Mouse (Mus musculus) liver, postnatal 0 days (tissue): Measurements from ENCODE around the gene Plxnc1. TPM values are rescaled to one million over a fixed set of nuclear protein-coding genes. Genes with fewer than 3 reads are reported as not detected.
A peak's percentile ranks its signal among the peaks of the same experiment; 100 is the strongest.

Source experiments
- ATAC-seq: fragments of 200-750 bp; cut with Nextera tagmentation; 2 replicates; pipeline ENCODE4 v1.8.0; 2017; ENCODE audit warnings: mild to moderate bottlenecking, moderate library complexity
- DNase-seq: peaks from one replicate; pipeline ENCODE4 v3.0.0-alpha.2; 2016
- H3K27ac ChIP-seq: fragments of 300-500 bp; sonication (generic); 2 replicates; pipeline ENCODE4 v1.5.1; 2014; ENCODE audit warnings: antibody characterized with exemption, moderate library complexity, mild to moderate bottlenecking, low read depth
- H3K27me3 ChIP-seq: fragments of 300-500 bp; sonication (generic); 2 replicates; pipeline ENCODE4 v1.6.1; 2014; ENCODE audit warnings: low read length, control low read depth, mixed read lengths; ENCODE audit not compliant: insufficient read depth
- H3K36me3 ChIP-seq: fragments of 300-500 bp; sonication (generic); replicated peaks from 2 replicates; pipeline ENCODE4 v1.6.1; 2014; ENCODE audit warnings: mild to moderate bottlenecking, control low read depth, low read length, moderate library complexity, mixed read lengths; ENCODE audit not compliant: insufficient read depth
- H3K4me1 ChIP-seq: fragments of 300-500 bp; sonication (generic); 2 replicates; pipeline ENCODE4 v1.6.1; 2014; ENCODE audit warnings: antibody characterized with exemption, mild to moderate bottlenecking, control low read depth; ENCODE audit not compliant: insufficient read depth
- H3K4me2 ChIP-seq: fragments of 300-500 bp; sonication (generic); 2 replicates; pipeline ENCODE4 v1.6.1; 2014; ENCODE audit warnings: low read depth, mild to moderate bottlenecking, low read length, moderate library complexity, mixed read lengths
- H3K4me3 ChIP-seq: fragments of 300-500 bp; sonication (generic); 2 replicates; pipeline ENCODE4 v1.5.1; 2014; ENCODE audit warnings: low read depth, low read length
- H3K9ac ChIP-seq: fragments of 300-500 bp; sonication (generic); replicated peaks from 2 replicates; pipeline ENCODE4 v1.6.1; 2014; ENCODE audit warnings: mild to moderate bottlenecking, moderate library complexity
- H3K9me3 ChIP-seq: fragments of 300-500 bp; sonication (generic); 2 replicates; pipeline ENCODE4 v1.6.1; 2016; ENCODE audit warnings: mild to moderate bottlenecking, control low read depth, low read length, mixed read lengths
- CTCF ChIP-seq: sonication (generic); IDR thresholded peaks from 2 replicates; pipeline ENCODE4 v1.5.1; 2016; ENCODE audit warnings: antibody characterized with exemption, low read depth
- EP300 ChIP-seq: IDR thresholded peaks from 2 replicates; pipeline ENCODE4 v1.6.1; 2016; ENCODE audit warnings: antibody characterized with exemption, low read depth, mild to moderate bottlenecking
- WGBS: fragments of 180-500 bp; shearing (Covaris S2); extraction: QIAGEN DNeasy Blood & Tissue Kit; methylation state at CpG from one replicate; pipeline ENCODE4 v1.1.7; 2014; ENCODE audit not compliant: insufficient replicate concordance; 5-methylcytosine and 5-hydroxymethylcytosine counted together
- polyA plus RNA-seq: library from polyadenylated mRNA; unstranded; fragments of >200 nt; fragmentation: Nextera tagmentation; extraction: Ambion mirVana; gene quantifications from 2 replicates; pipeline ENCODE4 v1.2.1, GENCODE M21; 2015

The Plxnc1 gene
- polyA plus RNA-seq, 1 experiment from 2014 or later = 2.8 TPM

DNA sequence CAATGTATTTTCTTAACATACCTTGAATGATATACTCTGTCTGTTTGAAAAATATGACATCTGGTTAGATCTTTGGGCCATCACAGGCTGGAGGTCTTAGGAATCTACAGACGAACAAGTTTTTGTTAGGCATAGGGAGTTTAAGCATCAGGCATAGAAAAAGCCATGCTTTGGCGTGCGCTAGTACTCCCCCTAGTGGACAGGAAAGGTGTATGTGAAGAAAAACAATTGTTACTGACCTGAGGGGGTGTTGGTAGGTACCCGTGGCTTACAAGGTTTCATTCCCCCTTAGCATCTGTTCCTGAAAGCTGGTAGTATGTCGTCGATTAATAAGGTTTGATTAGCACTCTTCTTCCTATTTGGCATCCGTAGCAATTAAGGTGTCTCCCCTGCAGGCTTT lies 13.7 kb upstream of the Plxnc1 start:
- H3K27me3 ChIP-seq = no peaks in the 10 kb centered on the region
- ATAC-seq (no peak), DNase-seq (peak; percentile 61)
- H3K9me3 ChIP-seq = peaks cover 4% of the 10 kb centered on the region; the same call in 1 of the 2 replicates
- 12% methylated on average over 7 of the region's 7 CpGs for WGBS
- 0 out of 2 replicates have a peak, but pooled peaks cover 7% of the 10 kb centered on the region for H3K4me1 ChIP-seq
- H3K36me3 ChIP-seq = no peaks in the 10 kb centered on the region
- TF ChIP-seq EP300 (no peak), CTCF (peak; percentile 98)
- no peak overlapping the region for H3K9ac ChIP-seq
- H3K27ac ChIP-seq = no peak overlapping the region
- no peak overlapping the region for H3K4me2 ChIP-seq
- no peak overlapping the region for H3K4me3 ChIP-seq

DNA sequence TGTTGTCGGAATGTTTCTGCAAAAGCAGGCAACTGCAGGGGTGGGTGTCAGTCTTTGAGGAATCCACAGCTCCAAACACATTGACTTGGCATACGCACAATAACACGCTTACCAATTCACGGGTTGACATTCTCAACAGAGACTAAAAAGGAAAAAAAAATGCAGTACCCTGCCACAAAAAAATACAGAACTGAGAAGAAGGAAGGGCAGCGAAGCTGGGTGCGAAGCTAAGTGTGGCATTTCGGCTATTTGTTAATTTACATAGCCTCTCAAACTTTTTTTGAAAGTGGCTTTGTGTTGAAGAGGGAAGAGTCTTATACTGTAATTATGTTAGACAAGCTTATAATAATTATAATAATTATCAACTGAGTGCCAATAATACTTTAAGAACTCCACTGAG lies 13.1 kb upstream of the Plxnc1 start:
- Histone ChIP-seq H3K4me3 (no peak overlapping the region), H3K9me3 (peaks cover 4% of the 10 kb centered on the region; the same call in 1 of the 2 replicates), H3K9ac (no peak overlapping the region), H3K4me2 (no peak overlapping the region), H3K27me3 (no peaks in the 10 kb centered on the region), H3K27ac (no peak overlapping the region), H3K36me3 (no peaks in the 10 kb centered on the region), H3K4me1 (0 out of 2 replicates have a peak, but pooled peaks cover 7% of the 10 kb centered on the region)
- no peak for DNase-seq
- WGBS = 79% methylated on average over 7 of the region's 7 CpGs
- ATAC-seq = no peak
- TF ChIP-seq CTCF (no peak), EP300 (no peak)

DNA sequence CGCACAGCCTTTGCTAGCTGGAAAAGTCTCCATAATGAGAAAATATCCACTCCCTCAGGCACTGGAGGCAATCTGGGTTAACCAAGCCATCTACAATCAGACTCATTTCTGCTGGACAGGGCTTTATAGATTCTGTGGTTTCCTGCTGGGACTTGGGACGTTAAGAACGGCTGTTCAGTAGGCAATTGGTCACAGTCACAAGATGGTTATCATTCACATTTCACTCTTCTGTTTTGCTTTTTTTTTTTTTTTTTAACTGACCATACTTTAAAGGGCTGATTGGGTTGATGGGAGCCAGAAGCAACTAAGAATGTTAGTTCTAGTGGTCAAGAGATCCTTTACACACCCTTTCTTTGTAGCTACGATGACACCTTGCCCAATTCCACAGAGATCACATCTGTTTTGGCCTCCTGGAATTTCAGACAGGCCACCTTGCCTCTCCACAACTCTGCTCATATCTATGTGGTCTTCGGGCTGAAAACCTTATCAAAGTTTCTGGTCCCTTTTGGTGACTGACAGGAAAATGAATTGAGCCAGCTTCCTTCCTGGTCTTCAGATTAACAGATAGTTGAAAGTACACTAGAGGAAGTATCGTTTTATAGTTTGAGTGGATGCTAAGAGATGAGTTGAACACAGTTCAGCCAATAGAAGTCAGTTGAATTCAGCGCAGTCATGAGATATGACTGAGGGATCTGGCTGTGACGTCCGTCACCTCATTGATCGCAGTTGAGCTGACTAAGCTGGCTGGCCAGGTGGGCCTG lies 3.5 kb upstream of the Plxnc1 start:
- Histone ChIP-seq H3K27me3 (peaks cover 34% of the 10 kb centered on the region), H3K27ac (no peak overlapping the region), H3K4me3 (no peak overlapping the region), H3K4me2 (no peak overlapping the region), H3K9me3 (no peaks in the 10 kb centered on the region), H3K9ac (no peak overlapping the region), H3K4me1 (peaks cover 14% of the 10 kb centered on the region), H3K36me3 (no peaks in the 10 kb centered on the region)
- TF ChIP-seq EP300 = no peak
- no peak for TF ChIP-seq CTCF
- DNase-seq (no peak), ATAC-seq (no peak)
- WGBS = 45% methylated on average over 10 of the region's 10 CpGs

DNA sequence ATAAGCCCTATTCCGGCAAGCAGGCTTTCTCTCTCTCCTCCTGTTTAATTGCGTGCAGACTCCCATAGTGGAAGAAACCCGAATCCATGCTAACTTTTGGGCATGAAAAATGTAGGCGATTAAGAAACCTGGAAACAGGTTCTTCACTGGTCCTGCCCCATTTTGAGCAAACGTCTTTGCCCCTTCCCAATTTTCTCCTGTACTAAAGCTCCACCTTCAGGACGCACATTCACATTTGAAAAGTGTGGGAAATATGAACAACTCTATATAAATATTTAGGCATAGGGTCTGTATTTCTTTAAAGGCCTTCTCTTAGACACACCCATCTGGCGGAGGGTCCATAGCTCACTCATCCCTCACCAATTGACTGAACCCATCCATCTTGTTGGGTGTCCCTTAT lies 2.8 kb upstream of the Plxnc1 start:
- TF ChIP-seq EP300 (no peak), CTCF (peak; percentile 36)
- WGBS = 62% methylated on average over 7 of the region's 7 CpGs
- Histone ChIP-seq H3K27me3 (peaks cover 41% of the 10 kb centered on the region), H3K4me2 (no peak overlapping the region), H3K4me1 (peaks cover 21% of the 10 kb centered on the region), H3K9ac (no peak overlapping the region), H3K36me3 (no peaks in the 10 kb centered on the region), H3K27ac (no peak overlapping the region), H3K9me3 (no peaks in the 10 kb centered on the region), H3K4me3 (no peak overlapping the region)
- no peak for DNase-seq
- no peak for ATAC-seq

DNA sequence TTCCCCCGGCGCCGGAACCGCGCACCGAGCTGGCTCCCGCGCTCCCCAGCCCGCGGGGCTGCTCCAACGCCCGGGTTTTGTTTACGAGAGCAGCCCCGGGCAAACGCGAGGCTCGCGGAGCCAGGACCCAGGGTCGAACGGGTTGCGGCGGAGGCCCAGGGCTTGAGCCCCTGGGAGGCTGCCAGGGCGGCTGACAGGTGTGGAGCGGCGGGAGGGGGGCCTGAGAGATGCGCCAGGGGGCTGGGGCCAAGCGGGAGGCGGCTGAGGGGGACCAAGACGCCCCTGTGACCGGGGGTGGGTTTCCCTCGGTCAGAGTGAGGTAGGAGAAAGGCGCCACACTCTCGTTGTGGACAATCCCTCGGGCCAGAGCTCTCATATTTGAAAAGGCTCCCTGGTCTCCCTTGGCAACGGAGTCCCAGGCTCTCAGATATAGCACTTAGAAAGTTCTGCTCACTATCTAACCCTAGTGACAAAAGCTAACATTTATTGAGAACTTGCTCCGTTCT lies 624 bp upstream of the Plxnc1 start:
- no peak for ATAC-seq
- Histone ChIP-seq H3K4me2 (peak overlapping the region; percentile 94), H3K4me3 (peak overlapping the region; percentile 77), H3K9me3 (no peaks in the 10 kb centered on the region), H3K27ac (0 out of 2 replicates have a peak overlapping the region, but pooled peaks have one; percentile 69), H3K27me3 (peaks cover 44% of the 10 kb centered on the region), H3K36me3 (no peaks in the 10 kb centered on the region), H3K4me1 (peaks cover 26% of the 10 kb centered on the region), H3K9ac (peak overlapping the region; percentile 74)
- no peak for TF ChIP-seq CTCF
- no peak for TF ChIP-seq EP300
- 4% methylated on average over 35 of the region's 36 CpGs for WGBS
- DNase-seq = peak; percentile 33

DNA sequence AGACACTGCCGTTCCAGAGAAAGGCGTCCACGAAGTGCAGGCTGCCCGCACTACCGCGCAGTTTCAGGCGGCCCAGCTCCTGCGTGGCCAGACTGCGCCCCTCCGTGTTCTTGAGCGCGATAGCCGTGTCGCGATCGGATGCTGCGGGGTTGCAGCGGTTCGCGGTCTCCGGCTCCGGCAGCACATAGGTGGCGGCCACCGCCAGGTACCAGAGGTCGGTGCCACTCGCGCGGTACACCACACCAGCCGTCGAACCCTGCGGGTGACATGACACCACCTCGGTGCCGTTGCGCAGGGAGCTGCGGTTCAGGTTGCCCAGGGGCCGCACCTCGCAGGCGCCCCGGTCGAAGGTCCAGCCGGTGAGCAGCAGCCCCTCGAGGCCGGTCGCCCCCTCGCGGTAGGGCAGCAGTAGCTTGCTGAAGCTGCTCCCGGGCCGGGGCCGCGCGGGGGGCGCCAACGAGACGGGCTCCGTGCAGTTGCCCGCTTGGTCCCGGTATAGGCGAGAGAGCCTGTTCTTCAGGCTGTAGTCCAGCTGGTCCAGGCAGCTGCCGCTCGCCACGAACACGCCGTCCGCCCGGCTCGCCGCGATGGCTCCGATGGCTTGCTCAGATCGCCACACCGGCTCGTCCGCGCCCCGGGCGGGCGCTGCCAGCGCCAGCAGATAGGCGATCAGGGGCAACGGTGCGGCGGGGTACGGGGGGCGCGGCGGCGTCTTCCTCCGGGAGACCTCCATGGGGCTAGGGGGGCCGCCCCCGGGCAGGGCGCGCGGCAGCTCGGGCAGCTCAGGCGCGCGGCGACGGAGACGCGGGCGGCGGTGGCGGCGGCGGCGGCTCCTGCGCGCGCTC lies 567 bp downstream of the Plxnc1 start:
- H3K4me1 ChIP-seq = peaks cover 35% of the 10 kb centered on the region
- H3K27me3 ChIP-seq = peaks cover 46% of the 10 kb centered on the region
- whole genome bisulfite sequencing = 2% methylated on average over 80 of the region's 110 CpGs

More for the DNA sequence above, 567 bp downstream of the Plxnc1 start:
- peak overlapping the region; percentile 74 for H3K9ac ChIP-seq
- peak overlapping the region; percentile 94 for H3K4me2 ChIP-seq
- no peak for TF ChIP-seq EP300
- peak; percentile 62 for TF ChIP-seq CTCF
- H3K36me3 ChIP-seq = no peaks in the 10 kb centered on the region
- no peaks in the 10 kb centered on the region for H3K9me3 ChIP-seq
- peak overlapping the region; percentile 77 for H3K4me3 ChIP-seq
- peak overlapping the region; percentile 69 for H3K27ac ChIP-seq
- DNase-seq (peak; percentile 74), ATAC-seq (peak; percentile 28)
